Mouse (Mus musculus) bone marrow macrophage, adult 2 months (primary cell): ENCODE measurements at regions not wholly inside any gene's neighbourhood (a gene's known extent, or its start where the extent isn't known, plus 50 kb on each side); places are given as distances from the start of the nearest gene placed in this dataset.

Experiments
- H3K27ac ChIP-seq: 2 replicates; pipeline ENCODE4 v1.5.1; 2012; ENCODE audit warnings: low read depth, low read length; ENCODE audit not compliant: insufficient read depth
- H3K4me1 ChIP-seq: 2 replicates; pipeline ENCODE4 v1.6.1; 2012; ENCODE audit warnings: low read length; ENCODE audit not compliant: control insufficient read depth, insufficient read depth
- H3K4me3 ChIP-seq: 2 replicates; pipeline ENCODE4 v1.5.1; 2012; ENCODE audit warnings: mild to moderate bottlenecking, low read length, moderate library complexity; ENCODE audit not compliant: insufficient read depth
- CTCF ChIP-seq: IDR thresholded peaks from 2 replicates; pipeline ENCODE4 v1.5.1; 2012; ENCODE audit warnings: low read depth, mild to moderate bottlenecking, low read length, moderate library complexity
- POLR2A ChIP-seq: IDR thresholded peaks from 2 replicates; pipeline ENCODE4 v1.6.1; 2012; ENCODE audit warnings: mild to moderate bottlenecking, low read depth, low read length, borderline replicate concordance

DNA sequence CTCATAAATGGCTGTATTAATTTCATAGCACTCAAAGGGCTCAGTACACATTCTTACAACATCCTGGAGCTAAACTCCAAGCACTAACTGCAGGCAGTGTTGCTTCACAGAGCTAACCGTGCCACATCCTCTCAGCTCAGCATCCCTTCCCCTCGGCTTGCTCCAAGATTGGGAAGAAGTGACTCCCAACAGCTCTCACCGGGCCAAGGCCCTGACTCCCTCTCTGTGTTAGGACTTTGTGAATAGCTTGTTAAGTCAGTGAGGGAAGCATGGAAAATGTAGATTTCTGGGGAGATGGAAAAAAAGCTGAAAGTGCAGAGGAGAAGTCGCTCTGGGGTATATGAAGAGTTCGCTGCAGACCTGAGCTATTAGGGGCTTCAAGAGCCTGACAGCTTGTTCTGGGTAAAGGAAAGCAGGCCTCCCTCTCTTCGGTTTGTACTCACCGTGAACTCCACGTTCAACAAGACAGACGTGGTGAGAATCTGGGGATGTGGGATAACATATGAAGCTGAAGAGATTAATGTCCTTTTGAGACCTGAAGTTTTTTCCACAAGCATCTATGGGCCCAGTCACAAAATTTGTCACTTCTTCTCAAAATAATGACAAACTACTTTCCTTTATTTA, 213.5 kb upstream of the Sfrp2 start:
- Histone ChIP-seq H3K4me3 (no peak overlapping the region), H3K4me1 (no peaks in the 10 kb centered on the region), H3K27ac (no peak overlapping the region)
- TF ChIP-seq CTCF (no peak), POLR2A (no peak)

DNA sequence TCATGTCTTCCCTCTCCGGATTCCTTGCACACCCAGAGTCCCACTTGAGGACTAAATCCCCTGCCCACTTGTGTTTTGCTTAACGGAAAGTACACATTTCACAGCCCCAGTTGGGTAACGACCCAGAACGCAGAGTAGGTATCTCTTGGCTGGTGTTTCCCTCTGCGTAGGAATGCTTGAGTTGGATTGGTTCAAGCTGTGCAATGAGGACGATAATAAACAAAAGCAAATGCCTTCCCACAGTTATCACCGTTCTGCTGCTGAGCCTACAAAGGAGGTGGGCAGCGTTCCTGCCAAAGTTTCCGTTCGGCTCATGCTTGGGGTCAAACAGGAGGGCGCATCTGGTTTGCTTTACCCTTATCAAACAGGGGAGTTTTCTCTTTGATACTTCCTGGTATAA, 212.3 kb upstream of the Sfrp2 start:
- TF ChIP-seq POLR2A (no peak), CTCF (no peak)
- Histone ChIP-seq H3K4me3 (no peak overlapping the region), H3K4me1 (no peaks in the 10 kb centered on the region), H3K27ac (no peak overlapping the region)

DNA sequence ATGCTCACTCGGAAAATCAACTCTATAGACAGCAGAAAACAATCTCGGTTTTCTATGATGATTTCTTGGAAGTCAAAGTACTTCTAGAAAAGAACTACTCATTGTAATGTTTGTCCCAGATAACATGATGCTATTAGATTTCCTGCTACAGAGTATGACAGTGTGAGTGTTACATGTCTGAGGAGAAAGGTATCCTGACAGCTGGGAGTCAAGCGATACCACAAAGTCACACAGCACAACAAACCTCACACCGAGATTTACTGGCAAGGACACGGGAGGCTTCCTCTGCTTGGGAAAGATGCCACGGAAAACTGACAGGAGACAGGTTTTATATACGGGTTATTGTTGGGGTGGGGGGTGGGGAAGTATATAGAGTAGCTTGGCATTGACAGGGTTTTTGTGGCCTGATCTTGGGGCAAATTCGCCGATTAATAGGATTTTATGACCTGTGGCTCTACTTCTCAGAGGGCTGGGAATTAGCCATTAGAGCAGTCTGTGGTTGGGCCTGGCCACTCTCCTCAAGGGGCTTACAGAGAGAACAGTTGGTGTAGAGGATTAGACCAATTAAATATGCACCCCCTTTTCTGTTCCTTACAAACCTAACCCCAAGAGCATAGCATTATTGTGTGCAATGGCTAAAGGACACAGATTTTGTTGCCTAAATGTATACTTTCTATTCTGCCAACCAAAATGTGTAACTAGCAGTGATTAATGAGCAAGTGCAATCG, 209.2 kb upstream of the Sfrp2 start:
- Histone ChIP-seq H3K4me3 (no peak overlapping the region), H3K27ac (no peak overlapping the region), H3K4me1 (no peaks in the 10 kb centered on the region)
- TF ChIP-seq CTCF (no peak), POLR2A (no peak)

DNA sequence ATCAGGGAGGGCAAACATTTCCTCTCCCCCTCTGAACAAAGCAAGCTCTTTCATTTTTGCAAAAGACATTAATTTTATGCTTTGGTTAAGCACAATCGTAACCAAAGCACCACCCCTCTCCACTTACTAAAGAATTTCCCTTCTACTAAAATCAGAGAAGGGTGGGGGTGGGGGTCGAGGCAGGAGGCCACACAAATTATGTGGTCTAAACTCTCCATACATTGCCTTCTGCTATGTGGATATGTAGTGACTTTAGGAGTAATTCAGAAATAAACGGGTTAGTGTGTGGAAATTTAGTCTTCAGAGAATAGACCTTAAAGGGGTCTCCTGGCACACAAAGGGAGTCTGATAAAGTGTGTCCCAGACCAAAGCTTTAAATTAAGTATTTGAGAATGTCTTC, 204.1 kb upstream of the Sfrp2 start:
- Histone ChIP-seq H3K27ac (no peak overlapping the region), H3K4me1 (no peaks in the 10 kb centered on the region), H3K4me3 (no peak overlapping the region)
- TF ChIP-seq POLR2A (no peak), CTCF (no peak)

DNA sequence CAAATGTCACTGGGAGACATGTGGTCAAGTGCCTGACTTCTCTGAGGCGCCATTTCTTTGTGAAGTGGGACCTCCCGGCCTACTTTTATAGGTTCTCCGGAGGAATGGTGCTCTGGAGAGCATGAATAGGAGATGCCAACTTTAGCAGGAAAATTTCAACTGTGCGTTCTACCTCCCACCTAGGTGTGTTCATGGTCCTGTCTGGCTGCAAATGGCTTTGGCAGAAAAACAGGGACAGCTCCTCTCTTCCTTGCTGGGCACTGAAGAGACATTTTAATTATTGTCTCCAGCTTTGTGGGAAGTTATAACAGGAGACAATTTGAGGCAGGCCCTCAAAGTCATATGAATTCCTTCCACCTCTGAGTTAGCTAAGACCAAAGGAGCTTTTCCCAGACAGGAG, 190.6 kb upstream of the Sfrp2 start:
- TF ChIP-seq POLR2A = no peak
- TF ChIP-seq CTCF = no peak
- Histone ChIP-seq H3K4me1 (no peaks in the 10 kb centered on the region), H3K4me3 (no peak overlapping the region), H3K27ac (no peak overlapping the region)

DNA sequence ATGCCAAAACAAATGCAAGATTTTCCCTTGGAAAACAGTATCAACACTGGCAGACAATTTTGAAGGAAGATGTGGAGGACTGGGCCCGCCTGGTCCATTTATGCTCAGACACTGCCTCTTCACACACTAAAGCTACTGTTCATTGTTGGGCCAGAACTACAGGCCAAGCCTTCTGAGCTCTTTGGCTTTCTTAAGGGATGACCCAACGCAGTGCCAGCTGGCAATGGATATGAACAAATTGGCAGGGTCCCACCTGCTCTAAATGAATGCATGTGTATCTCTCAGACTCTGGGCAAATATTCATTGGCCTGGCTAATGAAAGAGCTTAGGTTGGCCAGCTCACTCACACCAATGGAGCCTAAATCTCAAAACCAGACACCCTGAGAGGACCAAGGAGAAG, 190.0 kb upstream of the Sfrp2 start:
- no peaks in the 10 kb centered on the region for H3K4me1 ChIP-seq
- TF ChIP-seq CTCF = no peak
- TF ChIP-seq POLR2A = no peak
- no peak overlapping the region for H3K4me3 ChIP-seq
- H3K27ac ChIP-seq = no peak overlapping the region

DNA sequence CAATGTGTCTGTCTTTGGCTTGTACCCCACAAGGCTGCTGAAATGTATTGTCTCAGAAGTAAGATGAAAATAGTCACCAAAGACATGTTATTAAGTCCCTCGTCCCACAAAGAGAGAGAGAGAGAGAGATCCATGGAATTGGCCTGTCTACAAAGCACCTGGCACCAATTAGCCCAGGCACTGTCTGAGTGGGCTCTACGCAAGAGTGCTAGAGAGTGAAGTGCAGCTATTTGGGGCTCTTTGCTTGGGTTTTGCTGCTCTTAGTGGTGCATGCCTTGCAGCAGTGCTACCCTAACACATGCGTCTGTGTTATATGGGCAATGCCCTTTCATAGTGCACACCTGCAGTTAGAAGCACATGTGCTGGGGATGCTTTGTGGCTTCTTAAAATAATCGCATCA, 185.4 kb upstream of the Sfrp2 start:
- no peak for TF ChIP-seq POLR2A
- TF ChIP-seq CTCF = no peak
- no peak overlapping the region for H3K4me3 ChIP-seq

DNA sequence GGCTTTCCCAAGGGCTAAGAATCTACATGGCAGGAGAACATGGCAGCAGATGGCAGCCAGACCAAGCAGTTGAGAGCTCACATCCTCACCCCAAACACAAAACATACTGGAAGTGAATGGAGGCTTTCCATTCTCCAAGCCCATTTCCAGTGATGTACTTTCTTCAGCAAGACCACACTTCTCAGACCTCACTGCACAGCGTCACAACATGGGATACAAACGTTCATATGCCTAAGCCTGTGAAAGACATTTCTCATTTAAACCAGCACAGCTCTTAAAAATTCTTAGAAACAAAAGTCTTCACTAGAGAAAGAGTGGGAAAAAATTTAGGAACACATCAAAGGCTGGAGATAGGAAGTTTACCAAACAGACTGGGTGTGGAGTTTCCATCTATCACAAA, 183.9 kb upstream of the Sfrp2 start:
- Histone ChIP-seq H3K27ac (no peak overlapping the region), H3K4me1 (no peaks in the 10 kb centered on the region), H3K4me3 (no peak overlapping the region)
- TF ChIP-seq POLR2A (no peak), CTCF (no peak)

More for the DNA sequence above, 185.4 kb upstream of the Sfrp2 start:
- Histone ChIP-seq H3K27ac (no peak overlapping the region), H3K4me1 (no peaks in the 10 kb centered on the region)

DNA sequence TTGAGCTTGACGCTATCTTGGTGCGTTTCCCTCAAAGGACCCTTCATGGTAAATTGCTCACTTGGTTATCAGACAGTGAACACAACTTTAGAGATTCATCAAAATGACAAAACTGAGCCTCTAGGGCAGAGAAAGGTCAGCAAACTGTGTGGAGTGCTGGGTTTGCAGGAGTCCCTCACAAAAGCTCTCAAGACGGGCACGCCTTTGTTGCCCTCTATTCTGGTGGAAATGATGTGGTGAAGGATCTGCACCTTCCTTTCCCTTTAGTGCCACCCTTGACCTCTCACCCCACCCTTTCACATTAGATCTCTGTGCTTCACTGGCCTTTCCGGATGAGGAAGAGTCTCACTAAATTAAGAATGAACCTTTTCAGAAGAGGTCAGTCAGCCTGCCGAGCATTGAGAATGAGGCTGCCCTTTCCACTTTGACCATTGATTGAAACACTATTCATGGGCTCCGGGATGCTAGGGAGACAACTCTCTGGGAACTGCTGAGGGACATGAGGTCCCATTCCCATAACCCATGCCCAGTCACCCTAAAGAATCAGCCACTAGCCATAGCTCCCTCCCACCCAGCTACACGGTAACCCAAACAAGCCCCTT, 182.9 kb upstream of the Sfrp2 start:
- Histone ChIP-seq H3K4me3 (no peak overlapping the region), H3K4me1 (no peaks in the 10 kb centered on the region), H3K27ac (no peak overlapping the region)
- no peak for TF ChIP-seq POLR2A
- TF ChIP-seq CTCF = no peak

DNA sequence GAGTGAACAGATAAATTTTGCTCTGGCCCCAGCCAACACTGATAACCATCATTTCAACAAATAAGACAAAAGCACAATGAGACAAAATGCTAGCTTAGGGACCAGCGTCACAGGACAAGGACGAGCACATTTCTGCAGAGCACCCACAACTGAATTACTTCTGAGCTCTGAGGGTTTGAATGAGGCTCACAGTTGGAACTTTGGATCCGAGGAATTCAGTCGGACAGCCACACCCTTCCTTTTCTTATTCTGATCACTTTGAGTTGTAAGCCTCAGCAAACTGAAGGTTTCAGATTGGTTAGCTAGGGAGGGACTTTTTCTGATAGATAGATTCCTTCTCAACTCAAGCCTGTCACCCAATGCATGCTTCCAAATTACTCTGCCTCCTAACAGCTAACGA, 180.0 kb upstream of the Sfrp2 start:
- Histone ChIP-seq H3K27ac (no peak overlapping the region), H3K4me3 (no peak overlapping the region), H3K4me1 (no peaks in the 10 kb centered on the region)
- TF ChIP-seq POLR2A (no peak), CTCF (no peak)
